Mouse (Mus musculus) spleen, adult 2 months (tissue): Measurements from ENCODE around the gene Fopnl.

Experiments used
- CTCF ChIP-seq: fragments of 200-500 bp; IDR thresholded peaks from 2 replicates; pipeline ENCODE4 v1.5.1; 2011; ENCODE audit warnings: mild to moderate bottlenecking, inconsistent platforms; ENCODE audit not compliant: insufficient read depth, insufficient read length, insufficient replicate concordance; ENCODE audit errors: extremely low read depth
- POLR2A ChIP-seq: fragments of 200-500 bp; IDR thresholded peaks from 2 replicates; pipeline ENCODE4 v1.6.1; 2011; ENCODE audit warnings: low read depth, low read length, inconsistent platforms

DNA sequence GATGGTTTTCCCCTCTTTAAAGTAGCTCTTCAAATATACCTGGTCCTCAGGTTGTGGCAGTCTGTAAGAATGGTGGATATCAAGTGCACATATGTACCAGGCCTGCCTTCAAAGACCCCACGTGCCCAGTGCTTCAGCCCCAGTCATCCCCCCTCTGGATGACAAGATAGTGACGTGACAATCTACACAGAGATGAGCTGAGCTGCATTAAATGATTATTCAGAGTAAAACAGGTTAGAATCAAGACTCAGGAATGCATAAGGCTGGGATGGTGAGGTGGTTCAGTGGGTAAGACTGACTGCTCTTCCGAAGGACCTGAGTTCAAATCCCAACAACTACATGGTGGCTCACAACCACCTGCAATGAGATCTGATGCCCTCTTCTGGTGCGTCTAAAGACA is 19.5 kb downstream of the Fopnl start:
- TF ChIP-seq CTCF (no peak), POLR2A (no peak)
